Mouse (Mus musculus) macrophage (primary cell): ENCODE results near the gene Acpp. TPM values are rescaled to one million over a fixed set of nuclear protein-coding genes. Genes with fewer than 3 reads are reported as not detected.
"Not testable (repeated sequence)": the region's sequence is repeated elsewhere in the genome, so short reads cannot be mapped to it uniquely, and the experiment has no call there.

Source experiments
- H3K27ac ChIP-seq: fragments of 350-480 bp; formaldehyde crosslinking; 2 replicates; pipeline ENCODE4 v1.9.0; 2021
- H3K36me3 ChIP-seq: fragments of 350-480 bp; formaldehyde crosslinking; 2 replicates; pipeline ENCODE4 v1.9.0; 2021; ENCODE audit errors: inconsistent target
- H3K4me3 ChIP-seq: fragments of 350-480 bp; formaldehyde crosslinking; 2 replicates; pipeline ENCODE4 v1.9.0; 2021; ENCODE audit errors: inconsistent target
- H3K79me2 ChIP-seq: fragments of 350-480 bp; formaldehyde crosslinking; 2 replicates; pipeline ENCODE4 v1.9.0; 2021; ENCODE audit errors: inconsistent target
- WGBS: methylation state at CpG from one replicate; pipeline ENCODE4 v1.1.7; 2026; ENCODE audit warnings: inconsistent platforms; ENCODE audit not compliant: missing documents; 5-methylcytosine and 5-hydroxymethylcytosine counted together
- polyA plus RNA-seq: library from polyadenylated mRNA; stranded (reverse); fragments of 250-400 nt; gene quantifications from 3 replicates; pipeline ENCODE4 v1.2.4, GENCODE M21; 2018; ENCODE audit warnings: inconsistent platforms
- total RNA-seq, 78 experiments: library from RNA; depleted of rRNA; stranded (reverse); fragments of 250-400 nt; gene quantifications; 1 replicate in 9 of 78; 2 replicates in 24 of 78; 3 replicates in 43 of 78; 4 replicates in 2 of 78; pipeline ENCODE4 v1.2.4; 2018; ENCODE audit warnings: inconsistent platforms in 56 of 78

The Acpp gene
- total RNA-seq (2018; cell fraction: chromatin; rRNA removed) = 1 to 10 TPM in 10 of 26 experiments, under 1 TPM in 15, not detected in 1; 0.20 to 5.8 (median 0.79) TPM
- total RNA-seq (2018; cell fraction: cytosol; rRNA removed) = 1 to 10 TPM in 13 of 26 experiments, under 1 TPM in 13; 0.38 to 3.0 (median 1.0) TPM
- 1 to 10 TPM in 23 of 26 experiments, under 1 TPM in 3; 0.77 to 5.1 (median 1.7) TPM for total RNA-seq (2018; cell fraction: nucleus; rRNA removed)
- 0.83 to 3.4 TPM (median 2.0 TPM) in 3 replicates for polyA plus RNA-seq

GRCm38 (mm10) chr9:104337183-104337931, at the start of gene Acpp:
Gene Acpp, minus strand, starts transcription at chr9:104337748.
- Histone ChIP-seq H3K27ac (no peak within 1 kb of the TSS), H3K36me3 (no peaks in the 10 kb centered on the region), H3K4me3 (no peak within 1 kb of the TSS; the same call in 1 of the 2 replicates), H3K79me2 (no peaks in the 10 kb centered on the region)
- WGBS = 17% methylated on average over 15 of the region's 18 CpGs

- 85% methylated on average over 6 of the region's 6 CpGs for WGBS
- H3K27ac ChIP-seq = no peak overlapping the region
- no peaks in the 10 kb centered on the region for H3K79me2 ChIP-seq
- no peak overlapping the region for H3K4me3 ChIP-seq
- no peaks in the 10 kb centered on the region for H3K36me3 ChIP-seq
Measured at GRCm38 (mm10) chr9:104382571-104383170, 45.1 kb upstream of the Acpp start.

GRCm38 (mm10) chr9:104379532-104380162, 42.1 kb upstream of the Acpp start:
- Histone ChIP-seq H3K36me3 (no peaks in the 10 kb centered on the region), H3K79me2 (no peaks in the 10 kb centered on the region), H3K4me3 (no peak overlapping the region), H3K27ac (no peak overlapping the region)
- 52% methylated on average over 9 of the region's 9 CpGs for WGBS

- 39% methylated on average over 3 of the region's 3 CpGs for WGBS
- no peaks in the 10 kb centered on the region for H3K36me3 ChIP-seq
Measured at GRCm38 (mm10) chr9:104375573-104375972, 38.0 kb upstream of the Acpp start.

GRCm38 (mm10) chr9:104373253-104373652, 35.7 kb upstream of the Acpp start:
- Histone ChIP-seq H3K36me3 (no peaks in the 10 kb centered on the region), H3K27ac (no peak overlapping the region), H3K79me2 (no peaks in the 10 kb centered on the region), H3K4me3 (no peak overlapping the region)
- WGBS = 26% methylated on average over 6 of the region's 6 CpGs

More at GRCm38 (mm10) chr9:104375573-104375972, 38.0 kb upstream of the Acpp start:
- no peaks in the 10 kb centered on the region for H3K79me2 ChIP-seq
- H3K4me3 ChIP-seq = no peak overlapping the region
- no peak overlapping the region for H3K27ac ChIP-seq

- Histone ChIP-seq H3K27ac (no peak overlapping the region), H3K4me3 (no peak overlapping the region), H3K79me2 (no peaks in the 10 kb centered on the region), H3K36me3 (no peaks in the 10 kb centered on the region)
- 73% methylated on average over 2 of the region's 2 CpGs for WGBS
Measured at GRCm38 (mm10) chr9:104366983-104367382, 29.4 kb upstream of the Acpp start.

GRCm38 (mm10) chr9:104361951-104362350, 24.4 kb upstream of the Acpp start:
- not testable (repeated sequence) for H3K36me3 ChIP-seq, H3K79me2 ChIP-seq
- no CpG with 5 or more reads among the region's 1 CpGs for WGBS

GRCm38 (mm10) chr9:104361073-104361891, 23.7 kb upstream of the Acpp start:
- no peak overlapping the region for H3K4me3 ChIP-seq
- no peaks in the 10 kb centered on the region for H3K79me2 ChIP-seq
- WGBS = 88% methylated on average over 15 of the region's 17 CpGs
- no peak overlapping the region for H3K27ac ChIP-seq
- H3K36me3 ChIP-seq = no peaks in the 10 kb centered on the region

More at GRCm38 (mm10) chr9:104361951-104362350, 24.4 kb upstream of the Acpp start:
- not testable (repeated sequence) for H3K27ac ChIP-seq, H3K4me3 ChIP-seq

- no peaks in the 10 kb centered on the region for H3K36me3 ChIP-seq
- H3K27ac ChIP-seq = no peak overlapping the region
- H3K4me3 ChIP-seq = no peak overlapping the region
- no peaks in the 10 kb centered on the region for H3K79me2 ChIP-seq
- 73% methylated on average over 4 of the region's 4 CpGs for WGBS
Measured at GRCm38 (mm10) chr9:104360389-104360788, 22.8 kb upstream of the Acpp start.

- 81% methylated on average over 8 of the region's 8 CpGs for WGBS
- Histone ChIP-seq H3K79me2 (no peaks in the 10 kb centered on the region), H3K4me3 (no peak overlapping the region), H3K36me3 (no peaks in the 10 kb centered on the region), H3K27ac (no peak overlapping the region)
Measured at GRCm38 (mm10) chr9:104355521-104356270, 18.1 kb upstream of the Acpp start.

- Histone ChIP-seq H3K4me3 (no peak overlapping the region), H3K36me3 (no peaks in the 10 kb centered on the region), H3K79me2 (no peaks in the 10 kb centered on the region), H3K27ac (no peak overlapping the region)
- 90% methylated on average over 5 of the region's 5 CpGs for WGBS
Measured at GRCm38 (mm10) chr9:104344136-104344535, 6.6 kb upstream of the Acpp start.

- 88% methylated on average over 5 of the region's 5 CpGs for WGBS
- Histone ChIP-seq H3K27ac (no peak overlapping the region), H3K4me3 (no peak overlapping the region), H3K79me2 (no peaks in the 10 kb centered on the region), H3K36me3 (no peaks in the 10 kb centered on the region)
Measured at GRCm38 (mm10) chr9:104339483-104339882, 1.9 kb upstream of the Acpp start.

GRCm38 (mm10) chr9:104338489-104339427, 1.2 kb upstream of the Acpp start:
- WGBS = 29% methylated on average over 18 of the region's 18 CpGs
- Histone ChIP-seq H3K4me3 (no peak overlapping the region), H3K36me3 (no peaks in the 10 kb centered on the region), H3K79me2 (no peaks in the 10 kb centered on the region), H3K27ac (no peak overlapping the region)
